Mouse (Mus musculus) forebrain, embryonic 16.5 days (tissue): ENCODE results near the gene Faap100. TPM values are rescaled to one million over a fixed set of nuclear protein-coding genes. Genes with fewer than 3 reads are reported as not detected.

Experiments
- ATAC-seq: fragments of 200-750 bp; cut with Nextera tagmentation; 2 replicates; pipeline ENCODE4 v1.8.0; 2017; ENCODE audit warnings: mild to moderate bottlenecking, moderate library complexity
- H3K27ac ChIP-seq: fragments of 300-500 bp; sonication (generic); 2 replicates; pipeline ENCODE4 v1.5.1; 2014; ENCODE audit warnings: low read length, control low read depth
- H3K27me3 ChIP-seq: fragments of 300-500 bp; sonication (generic); replicated peaks from 2 replicates; pipeline ENCODE4 v1.6.1; 2014; ENCODE audit warnings: low read length; ENCODE audit not compliant: control insufficient read depth, insufficient read depth
- H3K36me3 ChIP-seq: fragments of 300-500 bp; sonication (generic); 2 replicates; pipeline ENCODE4 v1.6.1; 2014; ENCODE audit not compliant: control insufficient read depth, insufficient read depth
- H3K4me1 ChIP-seq: fragments of 300-500 bp; sonication (generic); replicated peaks from 2 replicates; pipeline ENCODE4 v1.6.1; 2014; ENCODE audit warnings: low read length; ENCODE audit not compliant: control insufficient read depth, insufficient read depth
- H3K4me2 ChIP-seq: fragments of 300-500 bp; sonication (generic); 2 replicates; pipeline ENCODE4 v1.6.1; 2014; ENCODE audit warnings: mild to moderate bottlenecking, low read length, control low read depth
- H3K4me3 ChIP-seq: fragments of 300-500 bp; sonication (generic); replicated peaks from 2 replicates; pipeline ENCODE4 v1.5.1; 2014; ENCODE audit warnings: mild to moderate bottlenecking, low read length, control low read depth
- H3K9ac ChIP-seq: fragments of 300-500 bp; sonication (generic); replicated peaks from 2 replicates; pipeline ENCODE4 v1.6.1; 2014; ENCODE audit warnings: low read depth, low read length, control low read depth
- H3K9me3 ChIP-seq: fragments of 300-500 bp; sonication (generic); 2 replicates; pipeline ENCODE4 v1.6.1; 2016; ENCODE audit warnings: low read length; ENCODE audit not compliant: control insufficient read depth
- WGBS: fragments of 180-500 bp; shearing (Covaris S2); extraction: QIAGEN DNeasy Blood & Tissue Kit; methylation state at CpG from one replicate; pipeline ENCODE4 v1.1.7; 2014; 5-methylcytosine and 5-hydroxymethylcytosine counted together
- polyA plus RNA-seq: library from polyadenylated mRNA; unstranded; fragments of >200 nt; fragmentation: Nextera tagmentation; extraction: Ambion mirVana; gene quantifications from 2 replicates; pipeline ENCODE4 v1.2.1, GENCODE M21; 2015

The Faap100 gene
- polyA plus RNA-seq, 1 experiment from 2014 or later = 95.3 TPM

DNA sequence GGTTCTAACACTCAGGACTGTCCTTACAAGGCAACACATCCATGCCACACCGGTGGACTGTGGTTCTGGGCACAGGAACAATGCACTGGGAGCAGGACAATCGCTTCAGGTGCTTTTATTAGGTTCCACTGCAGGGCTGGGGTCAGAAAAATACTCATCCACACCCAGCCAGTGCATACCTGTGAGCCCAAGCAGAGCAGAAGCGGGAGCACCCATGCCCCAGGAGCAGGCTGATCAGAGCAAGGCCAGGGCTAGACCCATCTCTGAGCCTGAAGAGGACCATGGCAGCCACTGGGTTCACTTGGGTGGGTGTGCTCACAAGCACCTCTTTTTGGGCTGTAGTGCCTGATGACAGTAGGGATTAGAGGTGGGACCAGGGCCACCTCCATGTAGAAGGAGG lies 1.7 kb upstream of the Faap100 start:
- H3K27me3 ChIP-seq = no peaks in the 10 kb centered on the region
- WGBS = 95% methylated on average over 3 of the region's 3 CpGs
- no peak overlapping the region for H3K4me3 ChIP-seq
- no peak overlapping the region for H3K27ac ChIP-seq
- no peaks in the 10 kb centered on the region for H3K9me3 ChIP-seq
- H3K4me1 ChIP-seq = peaks cover 28% of the 10 kb centered on the region
- peaks cover 30% of the 10 kb centered on the region for H3K36me3 ChIP-seq
- ATAC-seq = no peak
- H3K4me2 ChIP-seq = no peak overlapping the region
- no peak overlapping the region for H3K9ac ChIP-seq

DNA sequence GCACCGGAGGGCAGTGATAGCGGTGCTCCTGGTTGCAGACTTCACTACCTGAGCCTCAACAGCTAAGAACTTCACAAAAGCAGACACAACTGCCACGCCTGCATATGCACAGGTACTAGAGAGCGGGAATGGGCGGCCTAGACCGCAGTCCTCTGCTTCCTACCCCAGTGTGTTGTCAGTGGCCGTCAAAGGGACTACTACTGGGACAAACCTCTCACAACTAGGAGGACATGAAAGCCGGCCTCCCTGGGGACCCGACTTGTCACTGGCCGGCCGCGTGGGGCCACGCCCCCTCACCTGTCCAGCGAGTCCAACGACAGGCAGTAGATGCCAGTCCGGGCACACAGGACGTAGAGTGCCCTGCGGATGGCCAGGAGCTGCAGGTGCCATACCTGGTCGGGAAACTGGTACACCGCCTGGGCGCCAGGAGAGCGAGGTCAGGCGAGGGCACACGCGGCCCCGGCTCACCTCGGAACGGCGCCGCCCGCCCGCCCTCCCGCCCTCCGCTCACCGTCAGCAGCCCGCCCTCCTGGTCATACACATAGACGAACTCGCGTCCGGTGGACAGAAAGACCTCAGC lies 443 bp downstream of the Faap100 start:
- peak overlapping the region; percentile 94 for H3K4me2 ChIP-seq
- ATAC-seq = peak; percentile 16
- peak overlapping the region; percentile 81; the same call in 1 of the 2 replicates for H3K27ac ChIP-seq
- H3K36me3 ChIP-seq = peaks cover 34% of the 10 kb centered on the region
- H3K9ac ChIP-seq = peak overlapping the region; percentile 87
- H3K9me3 ChIP-seq = no peaks in the 10 kb centered on the region
- peak overlapping the region; percentile 92 for H3K4me3 ChIP-seq
- H3K4me1 ChIP-seq = peaks cover 35% of the 10 kb centered on the region
- no peaks in the 10 kb centered on the region for H3K27me3 ChIP-seq
- WGBS = 3% methylated on average over 35 of the region's 40 CpGs

DNA sequence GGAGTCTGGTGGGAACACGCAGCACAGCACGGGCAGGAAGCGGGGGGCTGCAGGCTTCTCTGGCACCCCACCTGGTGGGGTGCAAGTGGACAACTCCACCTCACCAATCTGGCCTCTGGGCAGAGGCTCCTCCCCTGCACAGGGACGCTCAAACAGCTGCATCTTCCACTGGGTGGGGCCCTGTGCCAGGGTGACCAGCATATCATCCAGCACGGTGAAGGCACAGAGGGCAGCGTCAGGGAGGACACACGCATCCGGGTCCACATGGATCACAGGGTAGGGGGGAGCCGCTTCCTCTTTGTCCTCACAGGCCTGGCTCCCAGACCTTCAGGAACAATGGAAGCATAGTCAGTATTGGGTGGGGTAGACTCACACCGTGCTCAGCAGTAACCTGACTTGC lies 1.2 kb downstream of the Faap100 start:
- Histone ChIP-seq H3K4me2 (peak overlapping the region; percentile 94), H3K4me1 (peaks cover 35% of the 10 kb centered on the region), H3K4me3 (peak overlapping the region; percentile 92), H3K36me3 (peaks cover 33% of the 10 kb centered on the region), H3K27ac (no peak overlapping the region), H3K9ac (peak overlapping the region; percentile 87), H3K9me3 (no peaks in the 10 kb centered on the region), H3K27me3 (no peaks in the 10 kb centered on the region)
- 72% methylated on average over 10 of the region's 10 CpGs for WGBS
- no peak for ATAC-seq

DNA sequence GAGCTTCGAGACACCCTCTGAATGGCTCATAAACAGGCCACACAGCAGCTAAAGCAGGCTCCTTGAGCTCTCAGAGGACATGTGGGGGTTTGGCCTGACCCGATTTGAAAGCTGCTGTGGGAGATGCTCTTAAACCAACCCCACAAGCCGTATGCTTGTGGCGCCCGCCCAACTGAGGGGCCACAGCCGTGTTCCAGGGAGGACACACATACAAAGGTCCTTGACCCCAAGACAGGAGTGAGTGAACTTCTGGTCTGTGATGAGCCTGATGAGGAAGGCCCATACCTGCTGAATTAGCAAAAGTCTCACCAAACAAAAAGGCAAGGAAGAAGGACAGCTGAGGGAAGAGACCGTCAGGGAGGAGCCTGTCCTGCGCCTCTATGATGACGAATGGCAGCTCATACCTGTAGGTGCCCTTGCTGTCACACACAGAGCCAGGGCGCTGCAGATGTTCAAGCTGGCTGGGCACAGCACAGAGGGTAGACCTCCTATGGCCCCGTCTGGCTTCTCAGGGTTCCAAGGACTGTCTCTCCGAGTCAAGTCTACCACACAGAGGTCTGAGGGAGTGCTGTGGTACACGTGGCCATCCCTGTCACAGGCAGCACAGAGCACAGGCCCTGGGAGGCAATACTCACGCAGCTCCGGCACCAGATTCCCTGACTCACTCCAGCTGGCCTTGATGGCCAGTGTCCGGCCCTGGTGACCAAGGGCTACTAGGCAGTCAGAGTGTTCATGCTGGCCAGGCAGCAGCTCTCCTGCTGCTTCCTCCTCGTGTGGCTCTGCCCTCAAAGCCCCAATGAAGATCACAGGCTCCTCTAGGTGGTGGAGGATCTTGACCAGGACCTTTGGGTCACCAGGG lies 2.0 kb downstream of the Faap100 start:
- Histone ChIP-seq H3K9me3 (no peaks in the 10 kb centered on the region), H3K4me1 (peaks cover 35% of the 10 kb centered on the region), H3K27me3 (no peaks in the 10 kb centered on the region), H3K27ac (no peak overlapping the region), H3K36me3 (peaks cover 28% of the 10 kb centered on the region), H3K4me2 (peak overlapping the region; percentile 94), H3K4me3 (no peak overlapping the region), H3K9ac (no peak overlapping the region)
- ATAC-seq = no peak
- 89% methylated on average over 17 of the region's 17 CpGs for WGBS

DNA sequence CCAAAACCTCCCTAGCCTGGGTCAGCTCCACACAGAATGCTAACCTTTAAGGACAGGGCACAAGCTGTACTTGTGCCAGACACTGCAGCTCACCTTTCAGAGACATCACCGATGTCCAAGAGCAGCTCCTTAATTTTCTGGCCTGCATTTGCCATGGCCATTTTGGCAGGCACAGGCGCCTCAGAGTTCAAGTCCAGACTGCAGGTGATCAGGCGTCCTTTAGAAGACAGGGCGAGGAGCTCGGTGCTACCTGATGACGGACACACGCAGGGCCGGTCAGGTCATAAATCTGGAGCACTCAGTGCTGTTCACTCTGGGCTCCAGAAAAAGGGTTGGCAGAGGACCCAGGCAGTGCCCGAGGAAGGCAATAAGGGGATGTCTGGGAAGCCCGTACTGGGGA lies 3.2 kb downstream of the Faap100 start:
- Histone ChIP-seq H3K4me3 (no peak overlapping the region), H3K27ac (no peak overlapping the region), H3K4me1 (peaks cover 35% of the 10 kb centered on the region), H3K36me3 (peaks cover 24% of the 10 kb centered on the region), H3K27me3 (no peaks in the 10 kb centered on the region), H3K4me2 (no peak overlapping the region), H3K9me3 (no peaks in the 10 kb centered on the region), H3K9ac (no peak overlapping the region)
- ATAC-seq = no peak
- WGBS = 94% methylated on average over 10 of the region's 10 CpGs

DNA sequence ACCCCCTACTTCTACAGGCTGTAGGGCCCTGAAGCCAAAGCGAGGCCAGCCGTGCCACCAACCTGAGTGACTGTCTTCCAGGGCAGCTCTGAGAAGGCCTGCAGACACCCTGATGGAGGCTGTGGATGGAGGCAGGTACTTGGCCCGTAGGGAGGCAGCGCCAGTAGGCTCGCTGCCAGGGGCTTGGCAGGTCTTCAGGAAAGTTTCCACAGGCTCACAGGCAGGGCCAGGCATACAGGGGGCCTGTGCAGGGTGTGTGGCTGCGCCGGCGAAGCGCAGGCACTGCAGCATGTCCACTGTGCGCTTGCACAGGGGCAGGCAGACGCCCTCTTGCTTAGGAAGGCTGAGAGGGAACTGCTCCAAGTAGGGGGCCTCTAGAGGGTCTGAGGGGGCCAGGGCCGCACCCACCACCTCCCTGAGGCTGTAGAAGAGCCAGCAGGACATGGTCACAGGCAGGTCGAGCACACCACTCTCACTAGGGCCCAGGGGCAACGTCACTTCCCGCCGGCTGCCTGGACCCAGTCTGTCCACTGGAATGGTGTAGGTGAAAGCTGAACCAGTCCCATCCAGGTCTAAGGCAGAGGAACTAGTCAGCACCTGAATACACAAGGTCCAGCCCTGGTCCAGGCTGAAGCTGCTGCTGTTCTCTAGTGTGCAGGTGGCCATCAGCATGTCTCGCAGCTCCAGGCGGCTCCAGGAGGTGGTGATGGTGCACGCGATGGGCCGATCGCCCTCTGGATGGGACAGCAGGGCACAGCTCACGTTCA lies 4.6 kb downstream of the Faap100 start:
- H3K4me1 ChIP-seq = peaks cover 34% of the 10 kb centered on the region
- H3K9ac ChIP-seq = no peak overlapping the region
- peaks cover 26% of the 10 kb centered on the region for H3K36me3 ChIP-seq
- H3K9me3 ChIP-seq = no peaks in the 10 kb centered on the region
- ATAC-seq = no peak
- WGBS = 72% methylated on average over 23 of the region's 23 CpGs
- H3K4me3 ChIP-seq = no peak overlapping the region
- H3K4me2 ChIP-seq = no peak overlapping the region
- no peaks in the 10 kb centered on the region for H3K27me3 ChIP-seq
- H3K27ac ChIP-seq = no peak overlapping the region

DNA sequence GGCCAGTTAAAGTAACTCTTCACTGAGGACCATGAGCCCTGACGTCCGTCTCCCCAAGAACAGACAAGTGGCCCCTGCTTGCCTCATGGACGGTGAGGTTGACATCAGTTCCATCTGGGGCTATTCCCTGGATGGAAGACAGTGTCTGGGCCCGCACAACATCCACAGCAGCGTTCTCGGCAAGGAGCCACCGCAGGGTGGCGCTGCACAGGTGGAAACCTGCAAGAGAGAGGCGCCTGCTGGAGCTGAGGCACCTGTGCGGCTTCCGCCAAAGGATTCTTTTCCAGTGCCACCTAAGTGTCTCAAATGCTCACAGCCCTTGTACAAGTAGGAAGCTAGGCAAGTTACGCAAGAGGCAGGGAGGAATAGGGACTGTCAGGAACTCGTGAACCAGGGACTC lies 5.5 kb downstream of the Faap100 start:
- H3K27ac ChIP-seq = no peak overlapping the region
- H3K9ac ChIP-seq = no peak overlapping the region
- peaks cover 30% of the 10 kb centered on the region for H3K4me1 ChIP-seq
- no peaks in the 10 kb centered on the region for H3K9me3 ChIP-seq
- H3K27me3 ChIP-seq = no peaks in the 10 kb centered on the region
- peaks cover 26% of the 10 kb centered on the region for H3K36me3 ChIP-seq
- ATAC-seq = no peak
- H3K4me2 ChIP-seq = no peak overlapping the region
- whole genome bisulfite sequencing = 59% methylated on average over 13 of the region's 13 CpGs
- no peak overlapping the region for H3K4me3 ChIP-seq

DNA sequence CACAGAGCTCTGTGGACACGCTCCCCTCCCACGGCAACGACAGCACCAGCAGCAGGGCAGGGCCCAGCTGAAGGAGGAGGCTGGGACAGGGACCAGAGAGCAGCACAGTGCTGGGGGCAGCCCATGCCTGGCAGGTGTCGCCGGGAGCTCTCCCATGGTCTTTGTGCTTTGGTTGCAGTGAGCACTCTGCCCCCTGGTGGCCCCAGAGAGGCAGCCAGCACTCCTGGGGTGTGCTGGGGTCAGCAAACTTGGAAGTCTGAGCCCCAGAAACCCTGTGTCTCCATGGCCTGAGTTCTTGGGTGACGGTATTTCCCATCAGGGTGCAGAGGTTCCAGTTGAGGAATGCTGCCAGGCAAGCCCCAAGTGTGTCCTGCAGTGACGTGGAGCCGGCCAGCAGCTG lies 8.9 kb downstream of the Faap100 start:
- Histone ChIP-seq H3K36me3 (peaks cover 17% of the 10 kb centered on the region), H3K27me3 (no peaks in the 10 kb centered on the region), H3K4me3 (no peak overlapping the region), H3K9me3 (no peaks in the 10 kb centered on the region), H3K4me2 (no peak overlapping the region), H3K27ac (no peak overlapping the region), H3K9ac (no peak overlapping the region), H3K4me1 (peaks cover 21% of the 10 kb centered on the region)
- 28% methylated on average over 8 of the region's 8 CpGs for WGBS
- peak; percentile 49 for ATAC-seq

DNA sequence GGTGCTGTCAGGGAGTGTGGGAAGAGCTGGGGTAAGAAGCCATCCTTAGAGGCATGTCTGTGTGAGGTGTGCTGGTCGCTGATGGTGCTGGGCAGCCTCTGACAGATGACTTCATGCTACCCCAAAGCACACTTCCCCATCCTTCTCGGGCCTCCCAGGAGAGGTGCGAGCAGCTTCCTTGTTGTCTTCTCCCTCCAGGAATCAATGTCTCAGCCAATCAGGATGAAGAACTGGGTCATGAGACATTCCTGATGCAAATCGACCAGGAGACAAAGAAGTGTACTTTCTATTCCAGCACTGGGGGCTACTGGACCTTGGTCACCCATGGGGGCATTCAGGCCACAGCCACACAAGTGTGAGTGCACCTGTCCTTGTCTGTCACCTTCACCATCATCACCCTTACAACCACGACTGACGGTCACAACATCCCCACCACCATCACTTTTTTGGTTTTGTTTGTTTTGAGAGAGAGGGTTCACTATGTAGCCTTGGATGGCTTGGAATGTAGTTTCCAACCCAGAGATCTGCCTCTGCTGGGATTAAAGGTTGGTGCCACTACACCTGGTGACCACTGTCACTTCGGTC lies 12.0 kb downstream of the Faap100 start:
- WGBS = 34% methylated on average over 7 of the region's 7 CpGs
- Histone ChIP-seq H3K9ac (0 out of 2 replicates have a peak overlapping the region, but pooled peaks have one; percentile 8), H3K4me3 (no peak overlapping the region), H3K4me2 (no peak overlapping the region), H3K4me1 (peaks cover 13% of the 10 kb centered on the region), H3K36me3 (peaks cover 5% of the 10 kb centered on the region; the same call in 1 of the 2 replicates), H3K9me3 (no peaks in the 10 kb centered on the region), H3K27ac (no peak overlapping the region), H3K27me3 (no peaks in the 10 kb centered on the region)
- ATAC-seq = peak; percentile 25
